Mouse (Mus musculus): ENCODE data around the gene Rag1.

Rag1 gene

GRCm38 (mm10) chr2:101591356-101591755 lies 57.9 kb downstream of the Rag1 start:
- DNase-seq (ENCODE audit: low spot score): no peak

Data from left cerebral cortex, adult 11 months (tissue).